Mouse (Mus musculus) midbrain, embryonic 13.5 days (tissue): ENCODE results near the gene Max. TPM values are rescaled to one million over a fixed set of nuclear protein-coding genes. Genes with fewer than 3 reads are reported as not detected.

Source experiments
- ATAC-seq: fragments of 200-750 bp; cut with Nextera tagmentation; 2 replicates; pipeline ENCODE4 v1.8.0; 2017; ENCODE audit warnings: mild to moderate bottlenecking, moderate TSS enrichment, moderate library complexity
- H3K27ac ChIP-seq: fragments of 300-500 bp; sonication (generic); 2 replicates; pipeline ENCODE4 v1.5.1; 2015; ENCODE audit warnings: inconsistent platforms, mild to moderate bottlenecking, moderate library complexity
- H3K27me3 ChIP-seq: fragments of 300-500 bp; sonication (generic); 2 replicates; pipeline ENCODE4 v1.6.1; 2015; ENCODE audit warnings: mild to moderate bottlenecking, inconsistent platforms
- H3K36me3 ChIP-seq: fragments of 300-500 bp; sonication (generic); 2 replicates; pipeline ENCODE4 v1.6.1; 2015; ENCODE audit warnings: mild to moderate bottlenecking, inconsistent platforms
- H3K4me1 ChIP-seq: fragments of 300-500 bp; sonication (generic); replicated peaks from 2 replicates; pipeline ENCODE4 v1.6.1; 2015; ENCODE audit warnings: inconsistent platforms
- H3K4me2 ChIP-seq: fragments of 300-500 bp; sonication (generic); replicated peaks from 2 replicates; pipeline ENCODE4 v1.6.1; 2015; ENCODE audit warnings: moderate library complexity, mild to moderate bottlenecking, inconsistent platforms
- H3K4me3 ChIP-seq: fragments of 300-500 bp; sonication (generic); replicated peaks from 2 replicates; pipeline ENCODE4 v1.5.1; 2015; ENCODE audit warnings: mild to moderate bottlenecking, inconsistent platforms
- H3K9ac ChIP-seq: fragments of 300-500 bp; sonication (generic); replicated peaks from 2 replicates; pipeline ENCODE4 v1.6.1; 2015; ENCODE audit warnings: mild to moderate bottlenecking, inconsistent platforms
- H3K9me3 ChIP-seq: fragments of 300-500 bp; sonication (generic); 2 replicates; pipeline ENCODE4 v1.6.1; 2016; ENCODE audit warnings: mild to moderate bottlenecking, inconsistent platforms
- WGBS: fragments of 180-500 bp; shearing (Covaris S2); methylation state at CpG from one replicate; pipeline ENCODE4 v1.1.7; 2015; 5-methylcytosine and 5-hydroxymethylcytosine counted together
- polyA plus RNA-seq: library from polyadenylated mRNA; unstranded; fragments of >200 nt; fragmentation: Nextera tagmentation; extraction: Ambion mirVana; gene quantifications from 2 replicates; pipeline ENCODE4 v1.2.1, GENCODE M21; 2015

Max gene
- 14.1 and 18.5 TPM in 2 replicates for polyA plus RNA-seq

GRCm38 (mm10) chr12:76961932-76962891, at the start of gene Max:
TSS of gene Max (minus strand) at chr12:76962201.
- ATAC-seq: peak; percentile 100
- no peaks in the 10 kb centered on the region for H3K9me3 ChIP-seq
- H3K36me3 ChIP-seq: peaks cover 18% of the 10 kb centered on the region
- H3K4me1 ChIP-seq: peaks cover 19% of the 10 kb centered on the region
- H3K27me3 ChIP-seq: no peaks in the 10 kb centered on the region
- peak within 1 kb of the TSS; percentile 75 for H3K27ac ChIP-seq
- under 1% methylated on average over 73 of the region's 73 CpGs for WGBS
- H3K4me3 ChIP-seq: peak within 1 kb of the TSS; percentile 99
- peak within 1 kb of the TSS; percentile 92 for H3K4me2 ChIP-seq
- H3K9ac ChIP-seq: peak within 1 kb of the TSS; percentile 95

DNA sequence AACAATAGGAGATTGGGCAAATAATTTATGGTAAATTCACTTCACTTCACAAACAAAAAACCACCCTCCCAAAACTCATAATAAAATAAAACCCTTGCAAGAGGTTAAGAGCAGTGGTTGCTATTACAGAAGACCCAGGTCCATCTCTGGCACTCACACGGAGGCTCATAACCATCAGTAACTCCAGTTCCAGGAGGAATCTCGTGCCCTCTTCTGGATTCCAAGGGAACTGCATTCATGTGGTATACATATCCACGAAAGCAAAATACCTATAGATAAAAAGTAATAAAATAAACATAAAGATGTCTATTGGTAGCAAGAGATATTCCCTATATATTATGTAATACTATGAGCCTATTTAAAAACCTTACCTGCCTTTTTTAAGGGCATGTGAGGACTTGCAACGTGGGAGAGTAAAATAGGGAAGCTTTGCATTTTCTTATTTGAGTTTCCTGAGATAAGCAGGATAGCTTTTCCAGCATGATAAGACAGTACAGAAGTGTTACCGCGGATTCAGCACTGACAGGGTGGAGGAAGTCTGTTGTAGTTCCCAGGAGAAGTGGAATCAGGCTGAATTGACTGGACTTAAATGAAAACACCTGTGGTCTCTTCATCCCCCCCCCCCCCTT, 49.2 kb upstream of the Max start:
- H3K4me2 ChIP-seq: no peak overlapping the region
- no peaks in the 10 kb centered on the region for H3K27me3 ChIP-seq
- no peak for ATAC-seq
- H3K9me3 ChIP-seq: no peaks in the 10 kb centered on the region
- no peaks in the 10 kb centered on the region for H3K4me1 ChIP-seq
- no peaks in the 10 kb centered on the region for H3K36me3 ChIP-seq
- WGBS: 63% methylated on average over 6 of the region's 6 CpGs
- no peak overlapping the region for H3K27ac ChIP-seq
- no peak overlapping the region for H3K9ac ChIP-seq
- no peak overlapping the region for H3K4me3 ChIP-seq

GRCm38 (mm10) chr12:77009202-77010030, 47.4 kb upstream of the Max start:
- no peak for ATAC-seq
- 71% methylated on average over 20 of the region's 20 CpGs for WGBS
- H3K4me3 ChIP-seq: no peak overlapping the region

DNA sequence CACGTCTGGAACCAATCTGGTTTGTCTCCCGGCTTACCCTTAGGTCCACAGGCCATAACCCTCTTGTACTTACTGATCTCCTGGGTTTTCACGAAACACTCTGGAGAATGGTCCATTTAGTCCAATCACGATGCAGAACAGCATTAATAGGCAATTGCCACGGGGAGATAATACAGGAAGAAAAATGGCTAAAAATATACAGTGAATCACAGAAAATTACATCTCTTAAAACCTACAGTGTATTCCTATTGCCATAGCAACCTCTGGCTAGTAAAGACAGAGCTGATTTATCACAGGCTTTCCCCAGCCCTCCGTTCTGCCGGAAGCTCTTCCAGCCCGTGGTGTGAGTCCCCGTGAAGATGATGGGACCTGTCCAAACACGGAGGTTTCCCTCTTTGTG, 42.9 kb upstream of the Max start:
- Histone ChIP-seq H3K9me3 (no peaks in the 10 kb centered on the region), H3K9ac (no peak overlapping the region), H3K36me3 (no peaks in the 10 kb centered on the region), H3K4me3 (no peak overlapping the region), H3K4me1 (peaks cover 16% of the 10 kb centered on the region), H3K4me2 (no peak overlapping the region), H3K27ac (no peak overlapping the region), H3K27me3 (no peaks in the 10 kb centered on the region; the same call in 1 of the 2 replicates)
- no peak for ATAC-seq
- WGBS: 54% methylated on average over 10 of the region's 10 CpGs

More at GRCm38 (mm10) chr12:77009202-77010030, 47.4 kb upstream of the Max start:
- H3K9me3 ChIP-seq: no peaks in the 10 kb centered on the region
- no peak overlapping the region for H3K9ac ChIP-seq
- H3K4me1 ChIP-seq: 0 out of 2 replicates have a peak, but pooled peaks cover 3% of the 10 kb centered on the region
- H3K27me3 ChIP-seq: no peaks in the 10 kb centered on the region
- H3K36me3 ChIP-seq: no peaks in the 10 kb centered on the region
- no peak overlapping the region for H3K4me2 ChIP-seq
- H3K27ac ChIP-seq: no peak overlapping the region

GRCm38 (mm10) chr12:77002551-77003228, 40.7 kb upstream of the Max start:
- no peak overlapping the region for H3K4me2 ChIP-seq
- 86% methylated on average over 8 of the region's 8 CpGs for WGBS
- no peak for ATAC-seq

DNA sequence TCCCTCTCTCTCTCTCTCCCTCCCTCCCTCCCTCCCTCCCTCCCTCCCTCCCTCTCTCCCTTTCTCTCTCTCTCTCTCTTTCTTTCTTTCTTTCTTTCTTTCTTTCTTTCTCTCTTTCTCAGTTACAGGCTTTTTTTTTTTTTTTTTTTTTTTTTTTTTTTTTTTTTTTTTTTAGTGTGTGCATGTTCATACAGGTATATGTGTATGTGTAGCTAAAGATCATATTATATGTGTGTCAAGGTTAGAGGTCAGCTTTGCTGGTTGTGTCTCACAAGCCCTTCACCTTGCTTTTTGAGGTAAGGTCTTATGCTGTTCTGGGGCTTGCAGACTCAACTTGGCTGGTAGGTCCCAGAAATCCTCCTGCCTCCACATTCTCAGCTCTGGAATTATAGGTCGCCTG, 39.3 kb upstream of the Max start:
- H3K9me3 ChIP-seq: no peaks in the 10 kb centered on the region
- 86% methylated on average over 1 of the region's 1 CpGs for WGBS
- no peak overlapping the region for H3K27ac ChIP-seq
- ATAC-seq: no peak
- peaks cover 6% of the 10 kb centered on the region; the same call in 1 of the 2 replicates for H3K27me3 ChIP-seq
- H3K36me3 ChIP-seq: no peaks in the 10 kb centered on the region
- H3K9ac ChIP-seq: no peak overlapping the region
- H3K4me1 ChIP-seq: peaks cover 16% of the 10 kb centered on the region
- H3K4me3 ChIP-seq: no peak overlapping the region
- H3K4me2 ChIP-seq: no peak overlapping the region

More at GRCm38 (mm10) chr12:77002551-77003228, 40.7 kb upstream of the Max start:
- no peak overlapping the region for H3K4me3 ChIP-seq
- H3K9me3 ChIP-seq: no peaks in the 10 kb centered on the region
- H3K36me3 ChIP-seq: no peaks in the 10 kb centered on the region
- H3K27me3 ChIP-seq: peaks cover 6% of the 10 kb centered on the region; the same call in 1 of the 2 replicates
- H3K9ac ChIP-seq: no peak overlapping the region
- no peak overlapping the region for H3K27ac ChIP-seq
- H3K4me1 ChIP-seq: peaks cover 16% of the 10 kb centered on the region

- H3K9me3 ChIP-seq: no peaks in the 10 kb centered on the region
- H3K36me3 ChIP-seq: no peaks in the 10 kb centered on the region
- H3K4me2 ChIP-seq: no peak overlapping the region
- WGBS: 13% methylated on average over 6 of the region's 6 CpGs
- peaks cover 6% of the 10 kb centered on the region; the same call in 1 of the 2 replicates for H3K27me3 ChIP-seq
- no peak overlapping the region for H3K9ac ChIP-seq
- peak; percentile 89 for ATAC-seq
- H3K27ac ChIP-seq: peak overlapping the region; percentile 44
- peaks cover 16% of the 10 kb centered on the region for H3K4me1 ChIP-seq
- H3K4me3 ChIP-seq: no peak overlapping the region
Observed at GRCm38 (mm10) chr12:77000705-77001284, 38.8 kb upstream of the Max start.

DNA sequence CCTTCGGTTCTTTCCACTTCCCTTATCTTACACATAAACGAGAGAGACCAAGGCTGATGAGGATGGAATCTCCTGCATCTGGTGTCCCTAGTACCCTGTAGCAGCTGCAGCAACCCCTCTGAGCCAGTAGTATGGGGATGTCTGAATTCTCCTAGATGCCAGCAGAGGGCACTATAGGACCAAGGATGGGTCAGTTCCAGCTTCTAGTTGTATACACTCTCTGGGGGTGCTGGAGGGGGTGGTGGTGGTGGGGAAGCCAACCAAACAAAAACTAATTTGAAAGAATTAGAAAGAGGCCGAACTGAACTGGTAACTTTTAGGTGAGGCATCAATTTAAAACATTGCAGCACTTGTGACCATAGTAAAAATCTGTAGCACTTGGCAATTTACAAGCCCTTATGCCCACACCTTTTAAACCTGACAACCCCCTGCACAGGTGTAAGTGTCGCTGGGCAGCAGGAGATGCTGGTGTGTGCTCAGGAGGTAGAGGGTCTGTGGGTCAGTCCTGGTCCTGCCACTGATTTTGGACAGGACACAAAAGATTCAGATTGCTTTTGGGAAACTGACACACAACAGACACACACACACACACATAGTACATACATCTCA, 38.2 kb upstream of the Max start:
- peak; percentile 87 for ATAC-seq
- H3K27ac ChIP-seq: peak overlapping the region; percentile 44; the same call in 1 of the 2 replicates
- WGBS: 21% methylated on average over 4 of the region's 4 CpGs
- peaks cover 16% of the 10 kb centered on the region for H3K4me1 ChIP-seq
- H3K9ac ChIP-seq: no peak overlapping the region
- no peaks in the 10 kb centered on the region for H3K9me3 ChIP-seq
- no peaks in the 10 kb centered on the region for H3K36me3 ChIP-seq
- peaks cover 6% of the 10 kb centered on the region; the same call in 1 of the 2 replicates for H3K27me3 ChIP-seq
- H3K4me3 ChIP-seq: no peak overlapping the region
- H3K4me2 ChIP-seq: no peak overlapping the region

DNA sequence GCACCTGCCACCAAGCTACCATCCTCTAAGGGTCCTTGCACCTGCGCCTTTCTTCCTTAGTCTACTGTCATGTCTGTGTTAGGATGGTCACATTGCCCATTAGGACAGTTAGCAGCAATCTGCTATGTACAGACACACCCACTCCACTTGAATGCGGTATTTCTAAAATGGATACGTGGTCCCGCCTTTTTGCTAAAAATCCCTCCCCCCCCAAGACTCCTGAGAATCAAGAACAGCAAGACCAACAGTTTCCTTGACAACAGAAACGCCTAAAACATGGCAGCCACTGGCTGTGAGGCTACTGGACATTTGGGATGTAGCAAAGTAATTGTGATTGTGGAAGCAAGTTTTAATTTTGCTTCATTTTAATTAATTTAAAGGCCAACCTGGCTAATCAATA, 32.8 kb upstream of the Max start:
- Histone ChIP-seq H3K4me1 (no peaks in the 10 kb centered on the region), H3K9ac (no peak overlapping the region), H3K27ac (no peak overlapping the region), H3K4me2 (no peak overlapping the region), H3K36me3 (no peaks in the 10 kb centered on the region), H3K4me3 (no peak overlapping the region), H3K27me3 (peaks cover 6% of the 10 kb centered on the region; the same call in 1 of the 2 replicates), H3K9me3 (no peaks in the 10 kb centered on the region)
- no peak for ATAC-seq
- 89% methylated on average over 5 of the region's 5 CpGs for WGBS

DNA sequence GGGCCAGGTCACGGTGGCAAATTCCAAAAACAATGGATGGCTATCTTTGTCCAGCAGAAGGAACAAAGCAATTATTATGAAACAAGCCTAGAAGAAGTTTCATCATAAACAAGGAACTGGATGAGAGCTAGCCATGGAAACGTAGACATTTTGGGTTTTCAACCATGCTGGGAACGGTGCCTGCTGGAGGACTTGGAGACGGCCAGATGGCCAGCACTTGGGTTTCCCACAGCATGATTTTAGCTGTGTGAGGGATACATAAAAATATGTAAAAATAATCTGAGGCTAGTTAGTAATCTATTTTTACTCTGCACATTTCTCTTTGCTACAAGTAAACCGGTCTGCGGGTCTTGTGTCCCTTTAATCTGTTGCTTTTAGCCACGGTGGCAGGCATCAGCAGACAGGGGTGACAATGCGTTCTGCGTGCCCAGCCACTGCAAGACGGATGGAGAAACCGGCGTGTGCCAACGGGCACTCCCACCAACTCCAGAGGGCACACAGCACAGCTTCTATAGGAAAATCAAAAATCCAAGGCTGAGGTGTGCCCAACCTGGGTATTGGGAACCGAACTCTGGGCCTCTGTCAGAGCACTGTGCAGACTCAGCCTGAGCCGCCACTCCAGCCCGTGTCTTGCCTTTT, 31.0 kb upstream of the Max start:
- no peaks in the 10 kb centered on the region for H3K4me1 ChIP-seq
- no peak overlapping the region for H3K4me2 ChIP-seq
- no peaks in the 10 kb centered on the region for H3K27me3 ChIP-seq
- ATAC-seq: no peak
- H3K9me3 ChIP-seq: no peaks in the 10 kb centered on the region
- 93% methylated on average over 16 of the region's 16 CpGs for WGBS
- no peak overlapping the region for H3K27ac ChIP-seq
- H3K4me3 ChIP-seq: no peak overlapping the region
- no peak overlapping the region for H3K9ac ChIP-seq
- H3K36me3 ChIP-seq: no peaks in the 10 kb centered on the region
